In genomic region chr4:114472143-114472542, GRCm38 (mm10) we compare ENCODE assay signal across 8 mouse cellular contexts.
DNase-seq lines count a peak whose midpoint lies in the region; ATAC-seq and TF ChIP-seq lines count a peak whose summit lies in the region.

No protein-coding gene starts in this region.

- no peak overlapping the region for H3K4me3 ChIP-seq in heart, embryonic 14.5 days (ENCODE audit: control insufficient read depth in 1 of 2, insufficient read depth in 1 of 2, low read depth in 1 of 2, low read length in 2 of 2)
- H3K4me3 ChIP-seq in limb, embryonic 12.5 days (replicated peaks): no peak overlapping the region
- no peak overlapping the region for H3K4me3 ChIP-seq in thymus, adult 2 months (ENCODE audit: control insufficient read depth, insufficient read depth, low read length)

- H3K4me2 ChIP-seq in heart, embryonic 14.5 days (ENCODE audit: low read length): no peak overlapping the region
- no peak overlapping the region for H3K4me2 ChIP-seq in limb, embryonic 12.5 days

- H3K4me1 ChIP-seq in heart, embryonic 14.5 days (ENCODE audit: control insufficient read depth in 2 of 2, insufficient read depth in 2 of 2, low read length in 2 of 2): peaks cover 9 to 20% of the 10 kb centered on the region in 2 experiments
- peaks cover 24% of the 10 kb centered on the region for H3K4me1 ChIP-seq in limb, embryonic 12.5 days (replicated peaks)
- no peaks in the 10 kb centered on the region for H3K4me1 ChIP-seq in thymus, adult 2 months (replicated peaks; ENCODE audit: control insufficient read depth, insufficient read depth, low read length)

- no peak for TF ChIP-seq POLR2A in thymus, adult 2 months (IDR thresholded peaks at IDR 0.05; ENCODE audit: control insufficient read depth, extremely low read depth, insufficient read depth, low read length, poor library complexity)

- peaks cover 49% of the 10 kb centered on the region for H3K27me3 ChIP-seq in heart, embryonic 14.5 days (ENCODE audit: control insufficient read depth, insufficient read depth, low read length)
- H3K27me3 ChIP-seq in limb, embryonic 12.5 days: peaks cover 80% of the 10 kb centered on the region
- no peaks in the 10 kb centered on the region for H3K27me3 ChIP-seq in thymus, adult 2 months (ENCODE audit: control insufficient read depth, insufficient read depth, low read length)

- WGBS in heart, embryonic 14.5 days: 38% methylated on average over 5 of the region's 5 CpGs
- 49% methylated on average over 5 of the region's 5 CpGs for WGBS in limb, embryonic 12.5 days
- 95% methylated on average over 5 of the region's 5 CpGs for WGBS in thymus, adult 2 months

- H3K9me3 ChIP-seq in heart, embryonic 14.5 days (ENCODE audit: control insufficient read depth, low read length): no peaks in the 10 kb centered on the region
- no peaks in the 10 kb centered on the region for H3K9me3 ChIP-seq in limb, embryonic 12.5 days

- H3K36me3 ChIP-seq in heart, embryonic 14.5 days (ENCODE audit: control insufficient read depth, insufficient read depth, low read length): no peaks in the 10 kb centered on the region
- no peaks in the 10 kb centered on the region for H3K36me3 ChIP-seq in limb, embryonic 12.5 days
- no peaks in the 10 kb centered on the region for H3K36me3 ChIP-seq in thymus, adult 2 months (ENCODE audit: control insufficient read depth, insufficient read depth, low read length)

- no peak overlapping the region for H3K9ac ChIP-seq in heart, embryonic 14.5 days (ENCODE audit: low read length)
- H3K9ac ChIP-seq in limb, embryonic 12.5 days (replicated peaks): no peak overlapping the region

- no peak overlapping the region for H3K27ac ChIP-seq in heart, embryonic 14.5 days (replicated peaks in 1 of 2; ENCODE audit: control insufficient read depth in 1 of 2, insufficient read depth in 1 of 2, low read depth in 2 of 2, low read length in 2 of 2)
- H3K27ac ChIP-seq in limb, embryonic 12.5 days: no peak overlapping the region
- H3K27ac ChIP-seq in thymus, adult 2 months (ENCODE audit: control insufficient read depth, insufficient read depth, low read length): no peak overlapping the region

- peak; percentile 60; the same call in 1 of the 2 replicates for ATAC-seq in heart, embryonic 14.5 days (ENCODE audit: insufficient number of reproducible peaks, insufficient read depth, low FRiP score, low read depth)
- ATAC-seq in limb, embryonic 12.5 days (ENCODE audit: insufficient number of reproducible peaks, insufficient read depth, low FRiP score, low TSS enrichment, low read depth): peak; percentile 24; the same call in 1 of the 2 replicates

- no peak for TF ChIP-seq CTCF in thymus, adult 2 months (IDR thresholded peaks at IDR 0.05; ENCODE audit: borderline replicate concordance, control insufficient read depth, extremely low read depth, insufficient read depth, low read length, poor library complexity)

- peak; percentile 48 for DNase-seq in adrenal gland, adult 2 months
- DNase-seq in adrenal gland, adult 18-20 months (ENCODE audit: low spot score in 2 of 2): no peak
- DNase-seq in adrenal gland, postnatal 10 days: peak; percentile 44
- no peak for DNase-seq in c-Kit-positive CD71-positive TER-119-positive erythroid progenitor cells, embryonic 14.5 days (ENCODE audit: low spot score)
- no peak for DNase-seq in right cerebral cortex, postnatal 25 days
- no peak for DNase-seq in thymus, adult 2 months

Comparison
In these comparisons a context has a peak if more than half of its experiments do, and no peak if none do; other contexts are left out.
1. DNase-seq: peak in adrenal gland, adult 2 months (single experiment) and adrenal gland, postnatal 10 days (single experiment); none in adrenal gland, adult 18-20 months (0 of 2), c-Kit-positive CD71-positive TER-119-positive erythroid progenitor cells, embryonic 14.5 days (single experiment), right cerebral cortex, postnatal 25 days (single experiment) and thymus, adult 2 months (single experiment).